ENCODE assay signal across 17 mouse cellular contexts in genomic region chr17:10187431-10188020, GRCm38 (mm10).
A peak's percentile ranks its signal among the peaks of the same experiment; 100 is the strongest.
DNase-seq lines count a peak whose midpoint lies in the region; ATAC-seq lines count a peak whose summit lies in the region.
"Had no signal": no experiment of that assay in that cellular context is flagged by ENCODE, and none has a peak within 500 bp of the region (broad histone marks: within the 10 kb centered on the region; RNA-seq: fewer than 3 reads in every experiment).

No protein-coding gene starts in this region.

- H3K4me2 ChIP-seq in hindbrain, embryonic 11.5 days (replicated peaks; ENCODE audit: low read depth, low read length) = no peak overlapping the region
- no peak overlapping the region for H3K4me2 ChIP-seq in neural tube, embryonic 13.5 days
- no peak overlapping the region for H3K4me2 ChIP-seq in hindbrain, embryonic 15.5 days

- no peak overlapping the region for H3K4me3 ChIP-seq in hindbrain, embryonic 10.5 days
- H3K4me3 ChIP-seq in hindbrain, embryonic 11.5 days (ENCODE audit: low read depth, low read length) = no peak overlapping the region
- H3K4me3 ChIP-seq in neural tube, embryonic 13.5 days = no peak overlapping the region
- H3K4me3 ChIP-seq in hindbrain, embryonic 15.5 days = no peak overlapping the region
- H3K4me3 ChIP-seq: gastrocnemius, adult 2 months had no signal

- H3K27ac ChIP-seq in hindbrain, embryonic 10.5 days = peak overlapping the region; percentile 71
- H3K27ac ChIP-seq in hindbrain, embryonic 11.5 days (ENCODE audit: low read depth, low read length) = no peak overlapping the region
- peak overlapping the region; percentile 71 for H3K27ac ChIP-seq in neural tube, embryonic 13.5 days (replicated peaks)
- H3K27ac ChIP-seq in hindbrain, embryonic 15.5 days (replicated peaks) = peak overlapping the region; percentile 62
- H3K27ac ChIP-seq: gastrocnemius, adult 2 months; liver, embryonic 14.5 days had no signal

- no peak for ATAC-seq in hindbrain, embryonic 11.5 days (ENCODE audit: low FRiP score)
- ATAC-seq in neural tube, embryonic 13.5 days (ENCODE audit: low read depth) = no peak
- ATAC-seq in hindbrain, embryonic 15.5 days (ENCODE audit: low FRiP score, low read depth) = no peak
- ATAC-seq: intestine, postnatal 0 days had no signal

- no peak overlapping the region for H3K9ac ChIP-seq in hindbrain, embryonic 11.5 days (ENCODE audit: low read depth, low read length)
- H3K9ac ChIP-seq in neural tube, embryonic 13.5 days = no peak overlapping the region
- no peak overlapping the region for H3K9ac ChIP-seq in hindbrain, embryonic 15.5 days
- H3K9ac ChIP-seq: liver, embryonic 14.5 days had no signal

- peaks cover 8% of the 10 kb centered on the region; the same call in 1 of the 2 replicates for H3K4me1 ChIP-seq in hindbrain, embryonic 10.5 days (replicated peaks)
- no peaks in the 10 kb centered on the region for H3K4me1 ChIP-seq in hindbrain, embryonic 11.5 days (replicated peaks; ENCODE audit: control insufficient read depth, insufficient read depth, low read length)
- peaks cover 25% of the 10 kb centered on the region for H3K4me1 ChIP-seq in neural tube, embryonic 13.5 days (replicated peaks)
- H3K4me1 ChIP-seq in hindbrain, embryonic 15.5 days (replicated peaks) = peaks cover 11% of the 10 kb centered on the region; the same call in 1 of the 2 replicates

- H3K27me3 ChIP-seq in hindbrain, embryonic 10.5 days (ENCODE audit: insufficient read depth, poor library complexity, severe bottlenecking) = no peaks in the 10 kb centered on the region
- H3K27me3 ChIP-seq in hindbrain, embryonic 11.5 days (ENCODE audit: control insufficient read depth, insufficient read depth, low read length) = no peaks in the 10 kb centered on the region
- no peaks in the 10 kb centered on the region for H3K27me3 ChIP-seq in neural tube, embryonic 13.5 days
- H3K27me3 ChIP-seq in hindbrain, embryonic 15.5 days = no peaks in the 10 kb centered on the region

- no peaks in the 10 kb centered on the region for H3K36me3 ChIP-seq in hindbrain, embryonic 10.5 days
- H3K36me3 ChIP-seq in hindbrain, embryonic 11.5 days (ENCODE audit: control insufficient read depth, insufficient read depth, low read length) = no peaks in the 10 kb centered on the region
- H3K36me3 ChIP-seq in neural tube, embryonic 13.5 days = no peaks in the 10 kb centered on the region
- H3K36me3 ChIP-seq in hindbrain, embryonic 15.5 days = no peaks in the 10 kb centered on the region
- H3K36me3 ChIP-seq: G1E had no signal

- WGBS in hindbrain, embryonic 10.5 days = 78% methylated on average over 4 of the region's 4 CpGs
- 79% methylated on average over 4 of the region's 4 CpGs for WGBS in hindbrain, embryonic 11.5 days
- WGBS in neural tube, embryonic 13.5 days = 74% methylated on average over 4 of the region's 4 CpGs
- WGBS in hindbrain, embryonic 15.5 days = 65% methylated on average over 4 of the region's 4 CpGs

- H3K9me3 ChIP-seq in hindbrain, embryonic 10.5 days = peaks cover 6% of the 10 kb centered on the region
- H3K9me3 ChIP-seq in hindbrain, embryonic 11.5 days (ENCODE audit: control insufficient read depth, low read length) = no peaks in the 10 kb centered on the region
- H3K9me3 ChIP-seq in neural tube, embryonic 13.5 days = no peaks in the 10 kb centered on the region
- no peaks in the 10 kb centered on the region for H3K9me3 ChIP-seq in hindbrain, embryonic 15.5 days
- H3K9me3 ChIP-seq: G1E had no signal

- DNase-seq in hindbrain, embryonic 10.5 days (ENCODE audit: low spot score) = no peak
- DNase-seq in hindbrain, embryonic 11.5 days (ENCODE audit: low spot score) = no peak
- no peak for DNase-seq in neural tube, embryonic 10.5 days (ENCODE audit: extremely low spot score, low spot score)
- no peak for DNase-seq in thymus, postnatal 10 days (ENCODE audit: low spot score in 2 of 2)
- DNase-seq in embryo, embryonic 10.5 days (ENCODE audit: low spot score) = no peak
- DNase-seq: adrenal gland, postnatal 25 days; cerebellum, postnatal 14 days; gastrocnemius, adult 2 months; heart, adult 18-20 months; kidney, postnatal 36 days; layer of hippocampus, postnatal 36 days; lung, postnatal 14 days had no signal
